Mouse (Mus musculus) yolk sac, embryonic 10.5 days (tissue): ENCODE measurements at regions not wholly inside any gene's neighbourhood (a gene's known extent, or its start where the extent isn't known, plus 50 kb on each side); places are given as distances from the start of the nearest gene placed in this dataset.

ENCODE experiments used
- DNase-seq: peaks from one replicate; pipeline ENCODE4 v3.0.0-alpha.2; 2017; ENCODE audit warnings: low spot score

DNA sequence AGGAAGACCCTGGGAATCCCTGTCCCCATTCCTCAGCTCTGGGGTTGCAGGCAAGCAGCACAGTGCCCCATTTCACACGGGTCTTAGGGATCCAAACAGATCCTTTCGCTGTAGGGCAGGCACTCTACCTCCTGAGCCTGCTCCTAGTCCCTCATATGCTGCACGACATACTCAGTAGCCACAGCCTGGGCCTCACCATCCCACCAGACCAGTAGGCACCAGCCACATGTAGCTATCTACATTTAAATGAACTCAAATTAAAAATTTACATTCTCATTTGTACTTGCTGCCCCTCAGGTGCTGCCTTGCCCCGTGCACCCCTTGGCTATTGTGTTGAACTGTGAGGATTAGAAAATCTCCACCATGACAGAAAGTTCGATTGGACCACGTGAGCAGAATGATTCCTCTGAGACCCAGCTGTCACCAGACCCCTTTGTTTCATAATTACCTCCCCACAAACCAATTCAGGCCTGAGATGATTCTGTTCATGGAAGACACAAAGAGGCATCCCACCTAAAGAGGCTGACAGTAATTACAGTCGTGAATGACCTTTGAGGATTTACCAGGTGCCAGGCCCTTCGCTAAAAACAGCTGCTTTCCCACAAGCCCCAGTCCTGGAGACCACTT lies 67.9 kb upstream of the Ctnnb1 start:
- no peak for DNase-seq

DNA sequence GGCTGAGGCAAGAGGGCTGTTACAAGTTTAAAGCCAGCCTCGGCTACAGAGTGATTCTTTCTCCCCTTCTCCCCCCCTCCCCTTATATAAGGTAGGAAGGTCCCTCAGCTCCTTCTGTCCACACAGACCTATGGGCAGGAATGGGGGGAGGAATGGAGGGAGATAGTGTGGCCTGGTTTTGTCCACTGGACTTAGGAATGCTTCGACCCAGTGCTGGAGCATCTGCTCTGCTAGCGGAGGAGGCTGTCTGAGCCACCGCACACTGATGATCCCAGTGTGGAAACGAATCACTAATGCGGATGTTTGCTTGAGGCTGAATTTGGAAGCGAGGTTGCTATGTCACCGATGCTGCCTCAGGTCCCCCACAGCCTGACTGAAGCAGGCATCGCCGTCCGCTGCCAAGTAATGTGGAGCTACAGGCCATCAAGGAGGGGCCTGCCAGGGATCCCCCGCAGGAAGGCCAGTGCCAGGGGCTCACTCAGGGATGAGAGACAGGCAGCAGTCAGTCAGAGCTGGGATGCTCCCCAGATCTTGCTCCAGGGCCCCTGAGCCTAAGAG lies 67.1 kb upstream of the Ctnnb1 start:
- DNase-seq = no peak

DNA sequence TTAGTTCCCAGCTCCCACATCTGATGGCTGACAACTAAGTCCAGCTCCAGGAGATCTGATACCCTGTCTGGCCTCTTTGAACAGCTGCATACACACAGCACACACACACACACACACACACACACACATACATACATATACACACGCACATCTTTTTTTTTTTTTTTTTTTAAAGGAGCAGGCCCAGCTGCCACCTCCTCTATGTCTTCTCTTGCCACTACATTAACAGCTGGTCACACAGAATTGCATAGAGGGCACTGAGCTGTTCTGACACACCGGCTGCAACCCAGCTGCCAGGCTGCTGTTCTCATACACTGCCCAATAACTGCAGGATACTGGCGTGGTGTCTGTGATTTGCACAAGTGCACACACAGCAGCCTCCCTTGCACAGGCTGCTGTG lies 64.6 kb upstream of the Ctnnb1 start:
- DNase-seq = no peak

DNA sequence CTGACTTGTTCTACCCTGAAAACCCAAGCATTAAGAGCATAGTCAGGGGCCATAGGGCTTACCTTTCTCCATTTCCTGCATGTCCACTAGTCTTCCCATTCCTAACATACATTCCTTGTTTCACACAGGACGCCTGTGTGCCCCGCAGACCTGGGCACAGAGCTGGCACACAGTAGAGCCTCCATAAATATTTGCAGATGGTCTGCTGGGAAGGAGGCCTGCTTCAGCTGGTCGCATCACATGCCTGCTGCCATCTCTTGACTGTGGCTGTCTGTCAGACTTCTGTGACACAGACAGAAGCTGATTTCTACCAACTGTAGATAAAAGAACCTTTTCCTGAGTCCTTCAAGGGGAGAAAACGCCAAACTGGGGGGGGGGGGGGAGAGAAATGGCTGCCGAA lies 62.8 kb upstream of the Ctnnb1 start:
- DNase-seq = no peak

DNA sequence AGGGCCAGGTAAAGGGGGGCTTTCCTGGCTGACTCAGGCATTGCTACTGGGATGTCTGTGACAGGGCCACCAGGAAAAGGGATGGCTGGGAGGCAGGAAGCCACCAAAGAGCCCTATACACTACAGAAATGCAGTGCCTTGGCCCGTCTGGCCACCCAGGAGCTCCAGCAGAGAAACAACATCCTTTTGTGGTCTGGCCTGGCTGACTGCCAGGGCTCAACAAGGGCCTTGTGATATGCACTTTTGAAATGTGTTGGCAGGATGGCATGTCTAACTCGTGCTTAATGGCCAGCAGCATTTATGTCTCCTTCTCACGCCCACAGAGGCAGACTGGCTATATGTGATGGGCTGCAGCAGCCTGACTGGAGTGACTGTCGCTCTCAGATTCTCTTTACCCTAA lies 62.3 kb upstream of the Ctnnb1 start:
- no peak for DNase-seq

DNA sequence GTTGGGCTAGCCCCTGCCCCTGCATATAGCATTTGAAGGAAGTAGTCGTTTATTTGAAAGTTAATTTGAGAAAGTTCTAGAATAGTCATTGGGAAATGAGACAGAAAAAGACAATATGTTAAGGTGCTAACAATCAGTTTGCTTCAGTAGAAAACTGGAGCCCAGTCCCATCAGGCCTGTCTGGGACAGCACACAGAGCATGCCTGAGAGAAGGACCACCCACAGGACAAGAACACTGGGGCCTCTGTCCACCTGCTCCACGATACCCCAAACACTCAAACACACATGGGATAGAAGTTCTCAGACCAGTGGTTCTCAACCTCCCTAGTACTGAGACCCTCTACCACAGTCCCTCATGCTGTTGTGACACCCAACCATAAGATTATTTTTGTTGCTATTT lies 61.2 kb upstream of the Ctnnb1 start:
- no peak for DNase-seq

DNA sequence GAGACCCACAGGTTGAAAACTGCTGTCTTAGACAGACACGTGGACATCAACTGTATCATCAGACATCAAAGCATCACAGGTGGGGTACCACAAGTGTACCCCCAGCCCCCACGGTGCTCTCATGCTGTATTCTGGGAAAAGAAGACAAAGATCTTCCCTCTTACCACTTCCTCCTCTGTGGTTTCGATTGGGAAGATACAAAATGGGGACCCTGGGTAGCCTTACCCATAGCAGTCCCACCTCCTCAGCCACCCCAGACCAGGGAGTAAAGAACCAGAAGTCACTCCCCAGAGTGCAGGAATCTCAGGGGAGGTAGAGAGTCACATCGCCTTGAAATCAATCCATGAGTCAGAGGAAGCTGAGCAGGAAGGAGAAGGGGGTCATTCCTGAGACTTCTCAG lies 60.7 kb upstream of the Ctnnb1 start:
- no peak for DNase-seq

DNA sequence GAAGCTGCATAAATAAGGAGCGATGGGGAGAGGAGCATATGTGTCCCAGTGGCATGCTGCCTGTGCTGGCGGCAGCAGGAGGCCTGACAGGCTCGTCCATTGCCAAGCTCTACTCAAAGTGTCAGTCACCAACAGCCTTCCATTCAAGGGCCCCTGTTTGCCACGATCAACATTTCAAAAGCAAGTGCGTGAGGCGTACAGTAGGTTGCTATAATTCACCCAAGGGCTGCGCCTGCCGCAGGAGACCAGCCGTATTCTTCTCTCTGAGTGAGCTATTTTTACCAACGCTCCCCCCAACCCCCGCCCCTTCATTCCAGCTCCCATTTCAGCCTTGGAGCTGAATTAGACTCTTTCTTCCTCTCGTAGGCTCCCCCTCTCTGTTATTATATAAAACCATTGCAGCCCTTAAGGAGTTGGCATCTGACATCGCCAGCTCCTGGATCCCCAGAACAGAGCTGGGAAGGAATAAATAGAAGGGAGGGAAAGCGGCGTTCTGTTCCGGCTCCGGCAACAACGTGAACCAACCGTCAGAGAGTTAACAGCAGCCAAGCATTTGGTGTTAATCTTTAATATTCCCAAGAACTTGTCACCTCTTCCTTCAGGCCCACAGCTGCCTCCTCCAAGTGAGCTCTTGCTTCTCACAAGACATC lies 59.5 kb upstream of the Ctnnb1 start:
- DNase-seq = no peak

DNA sequence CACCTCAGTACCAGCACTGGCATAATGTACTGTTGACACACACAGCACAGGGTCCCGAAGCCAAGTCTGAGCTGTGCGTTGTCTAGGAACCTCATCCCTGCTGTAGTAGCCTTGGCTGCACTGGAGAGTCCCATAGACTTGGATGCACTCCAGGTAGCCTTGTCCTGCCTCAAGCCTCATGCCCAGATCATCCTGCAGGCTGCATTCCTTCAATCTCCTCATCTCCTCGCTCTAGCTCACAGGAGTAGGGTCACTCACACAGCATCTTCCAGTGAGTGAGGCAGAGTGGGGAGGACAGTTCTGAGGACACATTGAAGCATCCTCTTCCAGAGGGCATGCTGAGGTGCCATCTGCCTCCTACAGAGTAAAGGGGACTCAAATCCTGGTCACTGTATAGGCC lies 55.7 kb upstream of the Ctnnb1 start:
- no peak for DNase-seq

DNA sequence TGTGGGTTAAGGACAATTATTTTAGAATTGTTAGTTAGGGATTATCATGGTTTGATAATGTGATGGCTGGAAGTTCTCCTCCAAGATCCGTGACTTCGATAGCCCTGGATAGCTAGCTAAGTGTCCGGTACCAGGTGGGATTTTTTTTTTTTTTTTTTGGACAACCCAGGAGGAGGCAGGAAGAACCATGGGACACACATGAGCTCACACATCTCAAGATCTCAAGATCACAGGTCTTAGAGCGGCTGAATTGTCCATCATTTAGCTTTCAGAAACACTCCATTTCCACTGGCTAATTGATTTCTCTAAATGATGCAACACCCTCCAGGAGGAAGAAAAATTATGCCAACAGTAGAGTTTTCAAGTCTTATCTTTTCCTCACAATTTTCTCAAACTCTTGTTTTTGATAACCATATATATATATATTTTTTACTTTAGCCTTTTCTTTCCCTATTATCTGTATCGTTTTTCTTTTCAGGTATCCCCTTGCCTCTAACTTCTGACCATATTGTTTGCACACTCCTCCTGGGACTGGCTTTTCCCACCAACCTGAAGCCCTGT lies 54.5 kb upstream of the Ctnnb1 start:
- no peak for DNase-seq

DNA sequence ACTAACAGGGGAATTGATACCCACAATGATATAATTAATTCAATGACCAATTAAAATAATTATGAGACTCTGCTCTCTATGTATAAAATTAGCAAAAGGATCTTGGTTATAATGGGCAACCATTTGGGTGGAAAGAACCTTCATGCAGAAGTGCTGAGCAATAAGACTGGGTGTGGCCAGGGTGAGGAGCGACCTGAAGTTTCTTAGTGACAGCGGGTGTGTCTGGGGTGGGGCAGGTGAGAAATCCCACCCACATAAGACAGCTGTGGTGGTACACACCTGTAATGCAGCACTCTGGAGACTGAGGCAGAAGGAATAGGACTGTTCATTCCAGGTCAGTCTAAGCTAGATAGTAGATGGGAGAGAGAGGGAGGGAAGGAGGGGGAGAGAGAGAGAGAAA lies 51.9 kb upstream of the Ctnnb1 start:
- no peak for DNase-seq
